Mouse (Mus musculus): Measurements from ENCODE around the gene Gnl2. TPM values are rescaled to one million over a fixed set of nuclear protein-coding genes. Genes with fewer than 3 reads are reported as not detected.

Gnl2 gene
- polyA plus RNA-seq, 1 experiment from 2014 or later, result 86.2 TPM

DNA sequence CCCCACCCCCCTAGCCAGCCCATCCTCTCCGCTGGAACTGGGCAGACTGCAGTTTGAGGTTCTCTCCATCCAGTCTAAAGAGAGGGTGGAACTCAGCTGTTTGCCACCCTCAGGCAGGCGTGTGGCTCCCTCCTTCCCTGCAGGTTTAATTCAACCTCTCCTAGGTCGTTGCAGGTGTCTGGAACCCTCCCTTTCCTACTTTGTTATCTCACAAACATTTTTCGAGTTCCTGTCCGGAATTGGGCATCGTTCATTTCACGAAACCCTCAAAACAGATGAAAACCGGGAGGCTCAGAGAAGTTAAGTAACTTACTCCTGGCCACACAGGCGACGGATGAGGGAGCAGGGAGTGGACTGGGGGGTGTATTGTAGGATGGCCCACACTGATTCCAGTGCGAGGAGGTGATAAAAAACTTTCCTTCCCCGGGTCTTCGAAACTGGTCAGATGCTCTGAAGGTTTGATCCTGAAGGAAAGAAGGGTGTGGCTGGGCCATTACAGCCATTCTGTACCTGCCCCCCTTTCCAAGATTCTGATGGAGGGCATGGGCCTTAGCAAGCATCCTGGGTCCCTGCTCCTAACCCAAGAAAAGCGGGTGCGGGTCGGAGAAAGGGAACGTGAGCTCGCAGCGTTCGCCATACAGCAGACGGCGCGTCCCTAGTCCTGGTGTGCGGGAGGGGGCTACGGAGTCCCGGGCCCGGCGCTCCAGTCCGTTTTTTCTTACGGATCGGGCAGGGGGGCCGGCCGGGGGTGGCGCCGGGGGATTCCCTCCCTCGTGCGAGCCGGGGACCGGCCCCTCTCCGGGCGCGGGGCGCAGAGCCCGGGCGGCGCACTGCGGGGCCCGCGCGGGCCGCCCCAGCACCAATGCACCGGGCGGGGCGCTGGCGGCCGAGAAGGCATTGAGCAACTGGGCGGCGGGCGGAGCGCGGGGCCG is 30.4 kb upstream of the Gnl2 start, which contains the start of gene Rspo1:
Rspo1 (plus strand) TSS at position 760 of the 932 bp plus-strand sequence.
- H3K27me3 ChIP-seq (ENCODE audit: insufficient read depth, poor library complexity, severe bottlenecking), result peaks cover 99% of the 10 kb centered on the region
- H3K9me3 ChIP-seq, result no peaks in the 10 kb centered on the region
- peak within 1 kb of the TSS; percentile 73 for H3K27ac ChIP-seq
- WGBS, result 1% methylated on average over 59 of the region's 62 CpGs
- H3K36me3 ChIP-seq, result no peaks in the 10 kb centered on the region
- peak within 1 kb of the TSS; percentile 62 for H3K4me3 ChIP-seq
- no peak for DNase-seq (ENCODE audit: low spot score)
- peaks cover 49% of the 10 kb centered on the region for H3K4me1 ChIP-seq

DNA sequence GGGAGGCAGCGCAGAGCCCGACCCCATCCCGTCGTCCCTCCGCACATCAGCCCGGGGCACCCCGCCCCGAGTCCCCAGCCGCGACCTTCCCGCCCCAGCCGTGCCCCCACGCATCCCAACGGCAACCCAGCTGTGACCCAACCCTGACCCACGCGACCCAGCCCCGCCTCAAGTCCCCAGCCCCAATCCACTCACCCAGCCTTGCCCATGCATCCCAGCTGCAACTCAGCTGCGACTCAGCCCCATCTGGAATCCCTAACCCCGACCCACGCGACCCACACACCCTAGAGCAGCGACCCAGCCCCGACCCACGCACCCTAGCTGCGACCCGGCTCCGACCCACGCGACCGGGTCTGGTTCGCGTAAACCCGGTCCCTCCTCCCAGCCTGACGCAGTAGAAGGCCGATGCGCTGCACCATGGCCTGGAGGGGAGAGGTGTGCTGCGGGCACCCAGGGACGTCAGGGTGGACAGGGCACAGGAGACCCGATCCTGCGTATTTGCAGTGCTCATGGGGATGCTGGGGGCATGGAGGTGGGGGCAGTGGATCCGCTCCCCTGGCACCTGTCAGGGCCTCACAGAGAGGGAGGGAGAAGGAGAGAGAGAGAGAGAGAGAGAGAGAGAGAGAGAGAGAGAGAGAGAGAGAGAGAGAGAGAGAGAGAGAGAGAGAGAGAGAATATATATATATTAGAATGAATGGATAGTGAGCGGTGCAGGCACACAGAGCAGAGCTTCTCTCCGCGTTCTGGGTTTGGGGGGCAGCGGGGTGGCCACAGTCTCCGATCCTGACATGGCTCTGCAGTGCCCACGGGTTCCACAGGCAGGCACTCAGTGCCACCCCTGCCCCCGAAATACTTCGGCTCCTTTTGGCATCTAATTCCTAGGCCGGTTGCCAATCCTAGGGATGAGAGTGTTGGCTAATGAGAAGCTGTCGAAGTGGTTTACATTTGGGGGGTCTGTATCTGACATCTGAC is 29.4 kb upstream of the Gnl2 start:
- Histone ChIP-seq H3K4me1 (peaks cover 57% of the 10 kb centered on the region), H3K4me3 (peak overlapping the region; percentile 62), H3K36me3 (no peaks in the 10 kb centered on the region), H3K27me3 (ENCODE audit: insufficient read depth, poor library complexity, severe bottlenecking) (peaks cover 98% of the 10 kb centered on the region), H3K27ac (peak overlapping the region; percentile 73), H3K9me3 (no peaks in the 10 kb centered on the region)
- DNase-seq (ENCODE audit: low spot score), result no peak
- 4% methylated on average over 51 of the region's 51 CpGs for WGBS

DNA sequence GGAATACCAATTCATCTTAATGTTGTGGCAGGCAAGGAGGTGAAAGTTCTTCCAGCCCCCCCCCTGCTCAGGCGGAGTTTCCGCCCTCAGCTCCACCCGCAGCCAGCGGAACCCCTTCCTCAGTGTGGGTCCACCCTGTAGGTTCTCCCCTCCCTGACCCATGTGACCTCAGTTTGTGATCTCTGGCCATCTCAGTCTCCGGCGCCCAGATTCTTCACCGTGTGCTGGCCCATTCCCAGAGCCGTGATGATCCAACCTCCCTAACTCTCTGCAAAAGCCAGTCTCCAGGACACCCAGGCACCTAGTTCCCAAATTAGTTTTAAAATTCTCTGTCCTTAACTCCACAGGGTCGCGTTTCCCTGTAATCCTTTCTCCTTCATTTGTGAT is 28.7 kb upstream of the Gnl2 start:
- peaks cover 93% of the 10 kb centered on the region for H3K27me3 ChIP-seq (ENCODE audit: insufficient read depth, poor library complexity, severe bottlenecking)
- H3K4me3 ChIP-seq, result peak overlapping the region; percentile 62
- peaks cover 57% of the 10 kb centered on the region for H3K4me1 ChIP-seq
- 6% methylated on average over 10 of the region's 10 CpGs for WGBS
- H3K9me3 ChIP-seq, result no peaks in the 10 kb centered on the region
- H3K36me3 ChIP-seq, result no peaks in the 10 kb centered on the region
- DNase-seq (ENCODE audit: low spot score), result no peak
- no peak overlapping the region for H3K27ac ChIP-seq

DNA sequence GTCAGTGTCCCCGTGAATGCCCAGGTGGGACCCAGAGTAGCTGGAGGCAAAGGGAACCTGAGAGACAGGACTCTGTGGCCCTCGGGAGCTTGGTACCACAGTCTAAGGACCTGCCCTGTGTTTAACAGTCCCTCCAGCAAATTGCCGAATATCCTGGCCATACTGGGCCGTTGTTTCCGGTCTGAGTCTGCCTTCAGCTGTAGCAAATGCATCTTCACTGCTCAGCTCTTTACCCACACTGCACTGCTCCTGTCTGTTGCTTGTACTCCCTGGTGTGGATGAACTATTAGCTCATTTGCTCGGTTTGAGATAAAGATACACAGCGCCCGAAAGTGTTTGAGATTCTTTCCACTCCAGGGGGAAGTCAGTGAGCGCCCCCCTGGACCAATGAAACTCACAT is 28.0 kb upstream of the Gnl2 start:
- peak overlapping the region; percentile 59; the same call in 1 of the 2 replicates for H3K27ac ChIP-seq
- WGBS, result 13% methylated on average over 9 of the region's 9 CpGs
- H3K27me3 ChIP-seq (ENCODE audit: insufficient read depth, poor library complexity, severe bottlenecking), result peaks cover 94% of the 10 kb centered on the region
- DNase-seq (ENCODE audit: low spot score), result no peak
- 0 out of 2 replicates have a peak overlapping the region, but pooled peaks have one; percentile 62 for H3K4me3 ChIP-seq
- H3K4me1 ChIP-seq, result peaks cover 57% of the 10 kb centered on the region
- no peaks in the 10 kb centered on the region for H3K36me3 ChIP-seq
- H3K9me3 ChIP-seq, result no peaks in the 10 kb centered on the region

DNA sequence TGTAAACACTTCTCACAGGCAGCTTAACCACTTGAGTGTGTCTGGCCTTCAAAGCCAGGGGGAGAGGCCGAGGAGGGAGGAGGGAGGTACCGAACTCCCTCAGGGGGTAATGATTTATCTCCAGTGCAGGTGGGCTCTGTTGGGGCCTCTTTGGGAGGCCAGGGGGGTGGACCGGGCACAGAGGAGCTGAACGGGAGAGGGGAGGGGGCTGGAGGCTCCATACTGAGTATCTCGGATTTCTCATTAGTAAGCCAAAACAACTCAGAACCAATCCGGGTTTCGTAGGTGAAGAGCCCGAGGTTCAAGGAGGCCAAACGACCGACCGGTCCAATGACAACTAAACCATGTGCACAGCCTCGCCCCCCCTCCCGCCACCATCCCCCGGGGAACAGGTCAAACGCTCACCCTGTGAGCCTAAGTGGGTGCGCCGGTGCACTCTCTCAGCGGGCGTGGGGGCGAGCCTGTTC is 26.6 kb upstream of the Gnl2 start:
- Histone ChIP-seq H3K4me1 (peaks cover 57% of the 10 kb centered on the region), H3K4me3 (peak overlapping the region; percentile 49), H3K27me3 (ENCODE audit: insufficient read depth, poor library complexity, severe bottlenecking) (peaks cover 85% of the 10 kb centered on the region), H3K9me3 (no peaks in the 10 kb centered on the region), H3K27ac (peak overlapping the region; percentile 64; the same call in 1 of the 2 replicates), H3K36me3 (no peaks in the 10 kb centered on the region)
- no peak for DNase-seq (ENCODE audit: low spot score)
- 2% methylated on average over 20 of the region's 20 CpGs for WGBS

DNA sequence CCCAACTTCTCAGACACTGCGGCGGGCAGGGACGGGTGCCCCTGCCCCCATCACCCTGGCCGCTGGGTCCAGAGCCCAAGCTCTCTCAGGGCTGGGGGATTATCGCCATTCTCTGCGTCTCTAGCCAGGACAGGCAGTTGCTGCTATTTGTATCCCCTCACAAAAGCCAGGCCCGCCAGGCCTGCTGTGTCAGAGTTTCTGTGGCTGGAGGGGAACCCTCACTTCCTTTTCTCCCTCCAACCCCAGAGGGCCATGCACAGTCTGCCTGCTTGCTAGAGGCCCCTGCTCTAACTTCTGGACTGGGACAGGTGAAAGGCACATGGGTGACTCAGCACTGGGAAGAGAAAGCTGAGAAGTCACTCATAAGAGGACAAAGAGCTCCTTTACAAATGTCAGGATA is 26.1 kb upstream of the Gnl2 start:
- peak overlapping the region; percentile 64; the same call in 1 of the 2 replicates for H3K27ac ChIP-seq
- no peak for DNase-seq (ENCODE audit: low spot score)
- peak overlapping the region; percentile 49 for H3K4me3 ChIP-seq
- no peaks in the 10 kb centered on the region for H3K9me3 ChIP-seq
- 2% methylated on average over 7 of the region's 7 CpGs for WGBS
- peaks cover 57% of the 10 kb centered on the region for H3K4me1 ChIP-seq
- H3K27me3 ChIP-seq (ENCODE audit: insufficient read depth, poor library complexity, severe bottlenecking), result peaks cover 85% of the 10 kb centered on the region
- no peaks in the 10 kb centered on the region for H3K36me3 ChIP-seq

DNA sequence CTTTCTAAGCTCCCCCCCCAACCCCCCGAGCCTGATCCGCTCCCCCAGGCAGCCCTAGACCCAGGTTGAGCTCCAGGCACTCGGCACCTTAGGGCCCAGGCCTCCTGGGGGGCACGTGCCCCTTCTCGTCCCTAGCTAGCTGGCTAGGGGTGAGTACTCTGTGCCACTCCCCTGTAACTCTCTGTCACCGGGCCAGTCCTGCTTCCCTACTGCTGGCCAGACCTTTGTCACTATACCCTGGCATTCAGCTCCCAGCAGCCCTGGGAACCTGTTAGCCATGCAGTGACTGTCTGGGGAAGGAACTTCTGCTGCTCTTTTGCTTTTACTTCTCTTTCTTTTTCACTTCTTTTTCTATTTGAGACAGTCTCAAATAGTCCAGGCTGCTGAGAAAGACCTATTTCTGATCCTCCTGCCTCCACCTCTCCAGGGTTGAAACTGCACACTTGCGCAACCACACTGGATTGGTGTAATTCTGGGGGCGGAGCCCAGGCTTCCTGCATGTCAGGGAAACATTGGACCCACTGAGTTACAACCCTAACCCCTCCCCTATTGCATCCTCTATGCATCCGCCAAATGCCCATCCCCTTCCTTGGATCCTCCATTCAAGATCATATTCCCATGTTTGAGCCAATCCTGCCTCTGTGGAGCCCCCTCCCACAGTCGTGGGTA is 18.8 kb upstream of the Gnl2 start:
- Histone ChIP-seq H3K27me3 (ENCODE audit: insufficient read depth, poor library complexity, severe bottlenecking) (peaks cover 30% of the 10 kb centered on the region; the same call in 1 of the 2 replicates), H3K4me1 (no peaks in the 10 kb centered on the region), H3K36me3 (no peaks in the 10 kb centered on the region), H3K27ac (no peak overlapping the region), H3K4me3 (no peak overlapping the region), H3K9me3 (no peaks in the 10 kb centered on the region)
- DNase-seq (ENCODE audit: low spot score), result no peak
- WGBS, result 62% methylated on average over 10 of the region's 10 CpGs

DNA sequence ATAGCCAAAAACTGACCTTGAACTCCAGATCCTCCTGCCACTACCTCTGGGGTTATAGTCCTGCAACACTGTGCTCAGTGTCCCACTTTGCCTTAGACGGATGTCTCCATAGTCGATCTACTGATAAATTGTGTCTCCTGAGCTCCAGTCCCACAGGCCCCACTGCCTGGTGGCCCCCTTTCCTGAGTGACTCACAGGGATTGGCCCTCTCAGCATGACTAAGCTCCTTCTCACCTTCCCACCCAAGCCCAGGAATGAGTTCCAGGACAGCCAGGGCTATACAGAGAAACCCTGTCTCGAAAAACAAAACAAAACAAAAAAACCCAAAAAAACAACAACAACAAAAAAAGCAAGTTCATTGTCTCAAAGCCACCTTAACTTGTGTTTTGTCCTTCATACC is 16.8 kb upstream of the Gnl2 start:
- H3K36me3 ChIP-seq, result no peaks in the 10 kb centered on the region
- H3K4me3 ChIP-seq, result no peak overlapping the region
- WGBS, result 71% methylated on average over 3 of the region's 3 CpGs
- H3K4me1 ChIP-seq, result peaks cover 4% of the 10 kb centered on the region; the same call in 1 of the 2 replicates
- DNase-seq (ENCODE audit: low spot score), result no peak
- H3K9me3 ChIP-seq, result no peaks in the 10 kb centered on the region
- H3K27me3 ChIP-seq (ENCODE audit: insufficient read depth, poor library complexity, severe bottlenecking), result peaks cover 31% of the 10 kb centered on the region
- no peak overlapping the region for H3K27ac ChIP-seq

DNA sequence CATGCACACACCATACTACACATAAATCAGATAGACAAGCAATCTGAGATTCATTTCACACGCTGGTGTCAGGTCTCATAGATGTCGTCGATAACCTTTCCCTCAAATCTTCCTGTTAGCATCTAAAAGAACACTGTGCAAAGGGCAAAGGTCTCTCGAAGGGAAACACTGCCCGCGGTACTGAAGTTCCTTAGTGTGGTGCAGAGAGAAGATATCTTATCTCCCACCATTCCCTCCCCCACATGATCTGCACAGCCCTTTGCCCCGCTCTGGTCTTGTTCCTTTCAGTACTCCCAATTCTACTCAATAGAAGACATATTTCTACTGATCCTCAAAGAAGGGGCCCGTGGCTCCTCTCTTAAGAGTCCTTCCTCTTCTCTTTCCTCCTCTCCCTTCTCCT is 13.4 kb upstream of the Gnl2 start:
- 43% methylated on average over 8 of the region's 8 CpGs for WGBS
- peaks cover 11% of the 10 kb centered on the region for H3K4me1 ChIP-seq
- H3K27ac ChIP-seq, result no peak overlapping the region
- no peak overlapping the region for H3K4me3 ChIP-seq
- H3K27me3 ChIP-seq (ENCODE audit: insufficient read depth, poor library complexity, severe bottlenecking), result peaks cover 49% of the 10 kb centered on the region
- no peaks in the 10 kb centered on the region for H3K36me3 ChIP-seq
- no peaks in the 10 kb centered on the region for H3K9me3 ChIP-seq
- DNase-seq (ENCODE audit: low spot score), result no peak

DNA sequence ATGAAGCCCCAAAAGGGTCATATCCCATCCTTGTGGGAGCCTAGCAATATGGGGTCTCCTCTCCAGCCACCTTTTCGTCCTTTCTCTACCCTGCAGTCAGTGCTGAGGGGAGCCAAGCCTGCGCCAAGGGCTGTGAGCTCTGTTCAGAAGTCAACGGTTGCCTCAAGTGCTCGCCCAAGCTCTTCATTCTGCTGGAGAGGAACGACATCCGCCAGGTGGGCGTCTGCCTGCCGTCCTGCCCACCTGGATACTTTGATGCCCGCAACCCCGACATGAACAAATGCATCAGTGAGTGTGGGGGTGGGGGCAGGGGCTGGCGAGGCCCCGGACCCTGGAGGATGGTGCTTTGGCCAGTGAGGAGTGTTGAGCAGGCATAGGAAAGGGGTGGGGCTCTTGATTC is 11.5 kb upstream of the Gnl2 start:
- H3K36me3 ChIP-seq, result no peaks in the 10 kb centered on the region
- H3K9me3 ChIP-seq, result no peaks in the 10 kb centered on the region
- no peak overlapping the region for H3K4me3 ChIP-seq
- H3K27ac ChIP-seq, result no peak overlapping the region
- DNase-seq (ENCODE audit: low spot score), result no peak
- WGBS, result 45% methylated on average over 12 of the region's 12 CpGs
- peaks cover 11% of the 10 kb centered on the region for H3K4me1 ChIP-seq
- peaks cover 67% of the 10 kb centered on the region for H3K27me3 ChIP-seq (ENCODE audit: insufficient read depth, poor library complexity, severe bottlenecking)

DNA sequence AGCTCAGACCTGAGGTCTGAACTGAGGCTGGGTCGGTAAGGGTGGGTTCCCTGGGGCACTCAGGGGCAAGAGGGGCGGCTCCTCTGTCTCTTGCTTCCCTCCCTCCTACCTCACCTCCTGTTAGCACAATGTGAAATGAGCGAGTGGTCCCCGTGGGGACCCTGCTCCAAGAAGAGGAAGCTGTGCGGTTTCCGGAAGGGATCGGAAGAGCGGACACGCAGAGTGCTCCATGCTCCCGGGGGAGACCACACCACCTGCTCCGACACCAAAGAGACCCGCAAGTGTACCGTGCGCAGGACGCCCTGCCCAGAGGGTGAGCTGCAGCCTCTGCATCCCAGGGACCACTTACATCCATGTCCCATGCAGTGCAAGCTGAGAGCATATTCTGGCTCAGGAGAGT is 8.9 kb upstream of the Gnl2 start:
- Histone ChIP-seq H3K9me3 (no peaks in the 10 kb centered on the region), H3K36me3 (no peaks in the 10 kb centered on the region), H3K27ac (no peak overlapping the region), H3K4me1 (peaks cover 11% of the 10 kb centered on the region), H3K27me3 (ENCODE audit: insufficient read depth, poor library complexity, severe bottlenecking) (peaks cover 71% of the 10 kb centered on the region), H3K4me3 (no peak overlapping the region)
- WGBS, result 37% methylated on average over 15 of the region's 15 CpGs
- DNase-seq (ENCODE audit: low spot score), result no peak

DNA sequence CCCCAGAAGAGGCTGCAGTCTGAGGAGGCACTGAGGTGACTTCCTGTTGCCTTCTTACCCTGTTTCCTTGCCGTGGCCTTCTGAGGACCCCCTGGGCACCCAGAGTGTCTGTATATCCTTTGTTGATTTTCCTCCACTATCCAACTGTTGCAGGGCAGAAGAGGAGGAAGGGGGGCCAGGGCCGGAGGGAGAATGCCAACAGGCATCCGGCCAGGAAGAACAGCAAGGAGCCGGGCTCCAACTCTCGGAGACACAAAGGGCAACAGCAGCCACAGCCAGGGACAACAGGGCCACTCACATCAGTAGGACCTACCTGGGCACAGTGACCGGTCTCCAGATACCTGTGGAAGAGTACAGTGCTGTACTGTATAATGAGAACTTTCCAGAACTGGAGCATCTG is 8.2 kb upstream of the Gnl2 start:
- Histone ChIP-seq H3K36me3 (no peaks in the 10 kb centered on the region), H3K27me3 (ENCODE audit: insufficient read depth, poor library complexity, severe bottlenecking) (peaks cover 77% of the 10 kb centered on the region), H3K9me3 (no peaks in the 10 kb centered on the region), H3K4me1 (peaks cover 6% of the 10 kb centered on the region), H3K4me3 (no peak overlapping the region), H3K27ac (no peak overlapping the region)
- 62% methylated on average over 6 of the region's 6 CpGs for WGBS
- no peak for DNase-seq (ENCODE audit: low spot score)
